Mouse (Mus musculus): ENCODE results near the gene Fam216a. TPM values are rescaled to one million over a fixed set of nuclear protein-coding genes. Genes with fewer than 3 reads are reported as not detected.
"Not testable (repeated sequence)": the region's sequence is repeated elsewhere in the genome, so short reads cannot be mapped to it uniquely, and the experiment has no call there.

The Fam216a gene
- total RNA-seq (2021), result 10 to 100 TPM; 77.7 to 81.3 TPM
- long read RNA-seq, transcript Fam216a-201 (7 exons, 1,388 nt), result major isoform, 115 of 127 reads
- long read RNA-seq, partial matches to known transcripts, result 1 of 127 reads
- long read RNA-seq, other reads (novel, unspliced or antisense), result 11 of 127 reads

GRCm38 (mm10) chr5:122372192-122372769 is at the start of gene Fam216a:
Fam216a (minus strand) TSS chr5:122372364.
- DNase-seq (ENCODE audit: low spot score in 2 of 2), result peak; percentile 100

GRCm38 (mm10) chr5:122421271-122422068 is 49.3 kb upstream of the Fam216a start, which contains the start of gene Anapc7:
Anapc7 (plus strand) TSS chr5:122421693.
- DNase-seq (ENCODE audit: low spot score in 2 of 2), result no peak

GRCm38 (mm10) chr5:122420676-122421075 is 48.5 kb upstream of the Fam216a start:
- DNase-seq (ENCODE audit: low spot score in 2 of 2), result not testable (repeated sequence)

GRCm38 (mm10) chr5:122415465-122415864 is 43.3 kb upstream of the Fam216a start:
- no peak for DNase-seq (ENCODE audit: low spot score in 2 of 2)

GRCm38 (mm10) chr5:122414351-122414750 is 42.2 kb upstream of the Fam216a start:
- no peak for DNase-seq (ENCODE audit: low spot score in 2 of 2)

- no peak for DNase-seq (ENCODE audit: low spot score in 2 of 2)
Observed at GRCm38 (mm10) chr5:122412826-122413225, 40.7 kb upstream of the Fam216a start.

GRCm38 (mm10) chr5:122411892-122412291 is 39.7 kb upstream of the Fam216a start:
- DNase-seq (ENCODE audit: low spot score in 2 of 2), result no peak

GRCm38 (mm10) chr5:122409692-122410645 is 37.8 kb upstream of the Fam216a start:
- no peak for DNase-seq (ENCODE audit: low spot score in 2 of 2)

- no peak for DNase-seq (ENCODE audit: low spot score in 2 of 2)
Observed at GRCm38 (mm10) chr5:122405537-122405936, 33.4 kb upstream of the Fam216a start.

- no peak for DNase-seq (ENCODE audit: low spot score in 2 of 2)
Observed at GRCm38 (mm10) chr5:122403362-122403761, 31.2 kb upstream of the Fam216a start.

GRCm38 (mm10) chr5:122402772-122403171 is 30.6 kb upstream of the Fam216a start:
- peak; percentile 39 for DNase-seq (ENCODE audit: low spot score in 2 of 2)

- no peak for DNase-seq (ENCODE audit: low spot score in 2 of 2)
Observed at GRCm38 (mm10) chr5:122402160-122402559, 30.0 kb upstream of the Fam216a start.

GRCm38 (mm10) chr5:122401303-122401640 is 29.1 kb upstream of the Fam216a start:
- DNase-seq (ENCODE audit: low spot score in 2 of 2), result peak; percentile 79 to 80

- no peak for DNase-seq (ENCODE audit: low spot score in 2 of 2)
Observed at GRCm38 (mm10) chr5:122400628-122401302, 28.6 kb upstream of the Fam216a start.

GRCm38 (mm10) chr5:122399871-122400270 is 27.7 kb upstream of the Fam216a start:
- DNase-seq (ENCODE audit: low spot score in 2 of 2), result no peak

GRCm38 (mm10) chr5:122397495-122397894 is 25.3 kb upstream of the Fam216a start:
- DNase-seq (ENCODE audit: low spot score in 2 of 2), result no peak

GRCm38 (mm10) chr5:122396791-122397190 is 24.6 kb upstream of the Fam216a start:
- DNase-seq (ENCODE audit: low spot score in 2 of 2), result no peak

GRCm38 (mm10) chr5:122393887-122394286 is 21.7 kb upstream of the Fam216a start:
- peak; percentile 83 to 84 for DNase-seq (ENCODE audit: low spot score in 2 of 2)

GRCm38 (mm10) chr5:122392227-122393004 is 20.3 kb upstream of the Fam216a start:
- peak; percentile 28 to 32 for DNase-seq (ENCODE audit: low spot score in 2 of 2)

- peak; percentile 93 to 94 for DNase-seq (ENCODE audit: low spot score in 2 of 2)
Observed at GRCm38 (mm10) chr5:122391786-122392180, 19.6 kb upstream of the Fam216a start, which contains the start of gene Arpc3. Arpc3 (plus strand) TSS chr5:122391878.

Data from layer of hippocampus, postnatal 10 days (tissue).